Mouse (Mus musculus) bone marrow macrophage, adult 2 months (primary cell): ENCODE data around the gene Pjvk.

Experiments
- CTCF ChIP-seq: IDR thresholded peaks from 2 replicates; pipeline ENCODE4 v1.5.1; 2012; ENCODE audit warnings: low read depth, mild to moderate bottlenecking, low read length, moderate library complexity
- POLR2A ChIP-seq: IDR thresholded peaks from 2 replicates; pipeline ENCODE4 v1.6.1; 2012; ENCODE audit warnings: mild to moderate bottlenecking, low read depth, low read length, borderline replicate concordance

GRCm38 (mm10) chr2:76618078-76618477, 30.2 kb upstream of the Pjvk start:
- TF ChIP-seq CTCF (no peak), POLR2A (no peak)
